Mouse (Mus musculus): ENCODE results near the gene Siglec1.
A peak's percentile ranks its signal among the peaks of the same experiment; 100 is the strongest.
"Not testable (repeated sequence)": the region's sequence is repeated elsewhere in the genome, so short reads cannot be mapped to it uniquely, and the experiment has no call there.

Gene Siglec1

GRCm38 (mm10) chr2:131086667-131087390 is at the start of gene Siglec1:
Siglec1 (minus strand) TSS chr2:131086765.
- no peak for DNase-seq (ENCODE audit: low read depth, low spot score)

DNA sequence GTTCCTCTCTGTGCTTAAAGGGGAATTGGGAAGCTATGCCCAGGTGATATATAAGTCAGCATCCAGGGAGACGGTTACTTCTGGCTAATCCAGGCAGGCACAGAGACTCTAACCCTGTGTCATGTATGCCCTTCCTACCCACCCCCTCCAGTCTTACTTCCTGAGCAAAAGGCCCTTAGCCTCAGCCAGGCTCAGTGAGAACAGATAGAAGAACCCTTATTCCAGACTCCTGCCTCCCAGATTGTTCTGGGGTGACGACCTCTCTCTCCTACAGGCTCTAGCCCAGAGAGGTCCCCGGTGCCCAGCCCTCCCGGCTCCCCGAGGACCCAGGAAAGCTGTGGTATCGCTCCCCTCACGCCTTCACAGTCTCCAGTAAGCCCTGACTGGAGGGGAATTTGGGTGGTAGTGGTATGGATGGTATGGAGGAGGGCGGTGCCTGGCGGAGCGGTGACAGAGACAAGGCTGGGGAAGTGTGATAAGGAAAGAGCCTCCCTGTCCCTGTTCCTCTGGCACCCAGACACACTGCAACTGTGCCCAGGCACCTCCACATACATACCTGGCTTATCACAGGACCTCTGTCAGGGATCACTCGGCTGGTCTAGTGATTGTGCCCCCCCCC is 49.1 kb upstream of the Siglec1 start:
- DNase-seq (ENCODE audit: low read depth, low spot score): no peak

DNA sequence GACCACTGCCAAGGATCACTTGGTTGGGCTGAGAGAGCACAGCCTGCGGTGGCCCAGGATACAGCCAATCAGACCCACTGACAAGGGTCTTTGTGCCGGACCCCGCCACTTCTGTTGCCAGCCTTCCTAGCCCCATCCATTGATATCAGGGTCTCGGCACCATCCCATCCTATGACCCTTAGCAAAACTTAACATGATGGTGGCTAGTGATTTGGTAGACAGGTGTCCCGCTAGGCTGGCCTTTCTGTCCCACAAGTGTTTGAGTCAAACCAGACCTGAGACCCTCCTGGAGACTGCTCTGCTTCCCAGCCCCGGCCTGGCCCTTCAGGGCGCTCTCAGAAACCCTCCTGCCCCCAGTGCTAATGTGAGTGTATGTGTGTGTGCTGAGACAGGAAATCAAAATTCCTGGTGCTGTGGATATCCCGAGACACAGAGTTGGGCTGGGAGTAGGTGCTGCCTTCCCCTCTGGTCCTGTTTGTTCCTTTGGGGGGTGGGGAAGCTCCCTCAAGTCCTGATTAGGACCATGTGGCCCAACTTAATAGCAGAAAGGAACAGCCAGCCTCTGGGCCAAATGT is 48.3 kb upstream of the Siglec1 start:
- no peak for DNase-seq (ENCODE audit: low read depth, low spot score)

DNA sequence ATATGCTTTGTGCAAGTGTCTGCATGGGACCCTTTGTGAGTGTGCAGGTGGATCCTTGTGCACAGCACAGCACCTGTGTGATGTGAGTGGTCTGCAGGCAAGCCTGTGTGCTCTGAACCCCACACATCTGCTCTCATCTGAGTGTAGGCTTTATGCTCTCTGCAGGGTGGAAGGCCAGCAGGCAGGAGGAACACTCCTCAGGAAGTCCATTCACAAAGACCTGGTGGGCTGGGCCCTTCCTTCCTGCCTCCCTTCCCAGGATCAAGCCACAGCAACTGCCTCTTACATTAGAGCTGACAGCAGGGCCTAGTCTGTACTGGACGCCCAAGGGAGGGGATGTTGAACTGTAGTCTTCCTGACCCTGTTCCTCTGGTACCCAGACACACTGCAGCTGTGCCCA is 47.8 kb upstream of the Siglec1 start:
- no peak for DNase-seq (ENCODE audit: low read depth, low spot score)

- no peak for DNase-seq (ENCODE audit: low read depth, low spot score)
Observed at GRCm38 (mm10) chr2:131132930-131133547, 46.5 kb upstream of the Siglec1 start, which contains the start of gene Gm11037. Gm11037 (plus strand) TSS chr2:131133497.

- no peak for DNase-seq (ENCODE audit: low read depth, low spot score)
Observed at GRCm38 (mm10) chr2:131132111-131132888, 45.7 kb upstream of the Siglec1 start.

DNA sequence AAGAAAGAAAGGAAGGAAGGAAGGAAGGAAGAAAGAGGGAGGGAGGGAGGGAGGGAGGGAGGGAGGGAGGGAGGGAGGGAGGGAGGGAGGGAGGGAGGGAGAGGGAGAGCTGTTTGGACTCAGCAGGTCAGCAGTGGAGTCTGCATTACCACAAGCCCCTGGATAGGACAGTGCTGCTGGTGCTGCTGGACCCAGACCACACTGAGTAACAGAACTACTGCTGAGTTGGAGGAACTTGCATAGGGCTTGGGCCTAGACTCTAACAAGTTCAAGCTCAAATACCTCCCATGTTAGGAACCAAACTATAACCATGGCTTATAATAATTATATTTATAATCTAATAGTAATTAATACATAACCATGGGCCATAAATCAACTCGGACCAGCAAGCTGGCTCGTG is 44.3 kb upstream of the Siglec1 start:
- no peak for DNase-seq (ENCODE audit: low read depth, low spot score)

- no peak for DNase-seq (ENCODE audit: low read depth, low spot score)
Observed at GRCm38 (mm10) chr2:131129836-131130235, 43.3 kb upstream of the Siglec1 start.

DNA sequence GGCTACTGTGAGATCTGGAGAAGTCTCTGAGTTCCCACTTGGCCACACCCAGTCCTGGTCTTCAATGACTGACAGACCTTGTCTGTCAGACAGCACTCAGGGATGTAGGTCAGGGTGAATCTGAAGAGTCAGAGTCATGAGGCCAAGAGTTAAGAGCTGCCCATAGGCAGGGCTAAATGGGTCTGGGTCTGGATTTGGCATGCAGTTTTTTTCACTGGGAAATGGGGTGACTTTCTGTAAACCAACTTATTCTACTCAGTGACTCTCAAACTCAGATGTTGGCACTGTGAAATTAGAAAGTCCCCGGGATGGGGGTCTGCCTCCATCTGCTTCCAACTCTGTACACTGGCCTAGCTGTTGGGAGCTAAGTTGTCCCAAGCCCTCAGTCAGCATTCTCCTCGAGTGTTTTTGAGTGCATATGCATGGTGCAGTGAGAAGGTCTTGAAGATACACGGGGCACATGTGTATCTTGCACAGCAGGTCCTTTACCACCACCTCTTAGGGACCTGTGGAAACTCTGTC is 42.1 kb upstream of the Siglec1 start:
- DNase-seq (ENCODE audit: low read depth, low spot score): no peak

- DNase-seq (ENCODE audit: low read depth, low spot score): no peak
Observed at GRCm38 (mm10) chr2:131128211-131128610, 41.6 kb upstream of the Siglec1 start.

GRCm38 (mm10) chr2:131127161-131127730 is 40.7 kb upstream of the Siglec1 start, which contains the start of gene Hspa12b:
Hspa12b (plus strand) TSS chr2:131127280.
- DNase-seq (ENCODE audit: low read depth, low spot score): peak; percentile 67

DNA sequence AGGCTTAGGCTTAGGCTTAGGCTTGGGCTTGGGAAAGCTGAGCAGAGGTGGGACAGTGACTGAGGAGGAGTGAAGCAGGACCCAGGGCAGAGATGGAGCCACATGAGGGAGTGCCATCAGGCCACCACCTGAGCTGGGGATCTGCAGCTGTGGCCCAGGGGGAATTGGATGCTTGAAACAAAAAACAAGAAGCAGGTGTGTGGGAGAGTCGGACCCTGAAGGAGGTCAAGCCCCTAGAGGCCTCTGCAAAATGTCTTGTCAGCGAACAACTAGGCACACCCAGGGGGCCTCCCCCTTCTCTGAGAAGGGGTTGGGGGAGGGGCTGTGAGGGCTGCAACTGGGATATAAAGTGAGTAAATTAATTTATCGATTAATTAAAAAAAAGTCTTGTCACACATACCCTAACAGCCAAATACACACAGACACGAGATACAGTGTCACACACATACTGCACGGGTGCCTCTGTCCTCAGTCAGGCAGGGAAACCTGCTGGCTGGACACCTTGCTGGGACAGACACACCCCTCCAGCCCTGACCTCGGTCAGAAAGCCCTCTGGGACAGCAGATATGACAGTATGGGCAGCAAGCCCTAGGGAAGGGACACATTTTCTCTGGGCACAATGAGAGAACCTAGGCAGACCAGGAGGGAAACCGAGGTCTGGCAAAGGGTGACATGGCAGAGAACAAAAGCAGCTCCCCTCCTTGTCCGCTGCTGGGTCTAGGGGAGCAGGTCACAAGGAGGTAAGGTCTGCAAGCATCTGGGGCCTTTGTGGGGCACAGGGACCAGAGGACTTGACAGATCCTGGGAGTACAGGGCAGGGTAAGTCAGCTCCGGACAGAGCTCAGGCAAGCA is 39.6 kb upstream of the Siglec1 start:
- DNase-seq (ENCODE audit: low read depth, low spot score): no peak

DNA sequence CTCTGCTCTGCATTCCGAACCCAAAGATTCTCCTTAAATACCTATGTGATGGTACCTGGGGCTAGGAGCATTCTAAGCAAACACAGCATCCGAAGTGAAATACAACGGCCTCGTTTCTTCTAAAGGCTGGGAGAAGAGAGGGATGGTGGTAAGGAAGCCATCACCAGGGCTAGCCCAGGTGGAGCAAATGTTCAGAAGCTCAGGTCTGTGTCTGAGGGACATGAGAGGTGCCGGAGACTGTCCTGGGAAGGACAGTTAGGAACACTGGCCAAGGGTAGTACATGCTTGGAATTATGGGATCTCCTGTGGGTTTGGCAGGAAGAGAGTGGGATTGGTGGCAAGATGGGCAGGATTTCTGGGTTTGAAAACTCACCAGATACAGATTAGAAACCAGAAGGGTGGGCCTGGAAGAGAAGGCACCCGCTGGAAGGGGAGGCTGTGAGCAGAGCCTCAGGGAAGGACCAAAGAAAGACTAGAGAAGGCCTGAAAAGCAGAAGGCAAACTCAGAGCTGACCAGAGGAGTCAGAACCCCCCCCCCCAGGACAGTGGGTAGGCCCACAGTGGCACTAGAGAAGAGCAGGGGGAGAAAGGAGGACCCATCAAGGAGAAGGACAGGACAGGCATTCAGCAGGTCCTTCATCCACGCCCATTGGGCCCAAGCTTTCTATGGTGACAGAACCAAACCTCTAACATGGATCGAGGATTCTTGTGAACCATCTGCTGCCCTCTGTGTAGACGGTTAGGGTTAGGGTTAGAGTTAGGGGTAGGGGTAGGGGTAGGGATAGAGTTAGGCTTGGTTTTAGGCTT is 38.8 kb upstream of the Siglec1 start:
- no peak for DNase-seq (ENCODE audit: low read depth, low spot score)

GRCm38 (mm10) chr2:131124166-131124565 is 37.6 kb upstream of the Siglec1 start:
- DNase-seq (ENCODE audit: low read depth, low spot score): no peak

GRCm38 (mm10) chr2:131118968-131119574 is 32.5 kb upstream of the Siglec1 start:
- no peak for DNase-seq (ENCODE audit: low read depth, low spot score)

DNA sequence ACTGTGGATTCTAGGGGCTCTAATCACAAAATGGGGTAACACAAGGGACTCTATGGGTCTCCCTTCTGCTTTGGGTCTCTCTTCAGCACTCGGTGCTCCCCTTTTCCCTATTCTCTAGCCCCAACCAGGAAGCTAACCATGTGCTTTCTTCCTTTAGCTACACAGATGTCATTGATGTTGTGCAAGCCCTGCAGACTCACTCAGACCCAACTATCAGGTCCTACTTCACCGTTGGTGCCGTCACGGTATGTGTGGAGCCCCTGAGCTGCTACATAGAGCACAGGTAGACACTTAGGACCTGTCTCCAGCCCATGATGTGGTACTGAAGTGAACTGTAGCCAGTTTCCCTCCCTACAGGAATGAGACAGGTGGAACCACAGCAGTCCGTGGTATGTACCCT is 19.4 kb upstream of the Siglec1 start:
- no peak for DNase-seq (ENCODE audit: low read depth, low spot score)

GRCm38 (mm10) chr2:131105061-131105460 is 18.5 kb upstream of the Siglec1 start:
- not testable (repeated sequence) for DNase-seq (ENCODE audit: low read depth, low spot score)

- no peak for DNase-seq (ENCODE audit: low read depth, low spot score)
Observed at GRCm38 (mm10) chr2:131104021-131104420, 17.5 kb upstream of the Siglec1 start.

- no peak for DNase-seq (ENCODE audit: low read depth, low spot score)
Observed at GRCm38 (mm10) chr2:131101530-131101929, 15.0 kb upstream of the Siglec1 start.
